In genomic region chr1:51508543-51508942, GRCm38 (mm10) we compare ENCODE assay signal across 15 mouse cellular contexts. TPM values are rescaled to one million over a fixed set of nuclear protein-coding genes. Genes with fewer than 3 reads are reported as not detected.
DNase-seq lines count a peak whose midpoint lies in the region; ATAC-seq and TF ChIP-seq lines count a peak whose summit lies in the region.
"Had no signal": no experiment of that assay in that cellular context is flagged by ENCODE, and none has a peak within 500 bp of the region (broad histone marks: within the 10 kb centered on the region; RNA-seq: fewer than 3 reads in every experiment).

No protein-coding gene starts in this region.

- H3K4me1 ChIP-seq in heart, embryonic 12.5 days (replicated peaks) = peaks cover 25% of the 10 kb centered on the region
- H3K4me1 ChIP-seq in liver, adult 2 months (ENCODE audit: control insufficient read depth, insufficient read depth, low read length) = peaks cover 27% of the 10 kb centered on the region
- no peaks in the 10 kb centered on the region for H3K4me1 ChIP-seq in hindbrain, embryonic 13.5 days (replicated peaks)
- no peaks in the 10 kb centered on the region for H3K4me1 ChIP-seq in hindbrain, postnatal 0 days (ENCODE audit: insufficient read depth, low read length)
- H3K4me1 ChIP-seq: neural tube, embryonic 15.5 days had no signal

- H3K9me3 ChIP-seq in heart, embryonic 12.5 days (replicated peaks) = no peaks in the 10 kb centered on the region
- no peaks in the 10 kb centered on the region for H3K9me3 ChIP-seq in hindbrain, embryonic 13.5 days
- H3K9me3 ChIP-seq in hindbrain, postnatal 0 days (ENCODE audit: low read length) = no peaks in the 10 kb centered on the region
- H3K9me3 ChIP-seq: limb, embryonic 13.5 days; neural tube, embryonic 15.5 days had no signal

- no peaks in the 10 kb centered on the region for H3K27me3 ChIP-seq in heart, embryonic 12.5 days (replicated peaks)
- no peaks in the 10 kb centered on the region for H3K27me3 ChIP-seq in liver, adult 2 months (ENCODE audit: control insufficient read depth, insufficient read depth, low read length)
- no peaks in the 10 kb centered on the region for H3K27me3 ChIP-seq in myocyte (ENCODE audit: control insufficient read depth, insufficient read depth, insufficient read length)
- no peaks in the 10 kb centered on the region for H3K27me3 ChIP-seq in hindbrain, embryonic 13.5 days
- H3K27me3 ChIP-seq in hindbrain, postnatal 0 days (ENCODE audit: insufficient read depth, low read length) = no peaks in the 10 kb centered on the region
- H3K27me3 ChIP-seq: limb, embryonic 13.5 days; neural tube, embryonic 15.5 days had no signal

- H3K79me2 ChIP-seq in liver, adult 2 months (ENCODE audit: control insufficient read depth, insufficient read depth, low read length) = no peaks in the 10 kb centered on the region
- no peaks in the 10 kb centered on the region for H3K79me2 ChIP-seq in myocyte (ENCODE audit: control insufficient read depth, insufficient read depth)

- peak overlapping the region; percentile 32 for H3K4me2 ChIP-seq in heart, embryonic 12.5 days
- H3K4me2 ChIP-seq in myocyte (ENCODE audit: low read depth) = peak overlapping the region; percentile 50
- no peak overlapping the region for H3K4me2 ChIP-seq in hindbrain, embryonic 13.5 days
- no peak overlapping the region for H3K4me2 ChIP-seq in hindbrain, postnatal 0 days (ENCODE audit: low read depth, low read length)
- H3K4me2 ChIP-seq: limb, embryonic 13.5 days; neural tube, embryonic 15.5 days had no signal

- no peak overlapping the region for H3K4me3 ChIP-seq in heart, embryonic 12.5 days
- H3K4me3 ChIP-seq in liver, adult 2 months (ENCODE audit: insufficient read depth, low read depth, low read length) = no peak overlapping the region; the same call in 1 of the 2 replicates
- no peak overlapping the region for H3K4me3 ChIP-seq in myocyte
- no peak overlapping the region for H3K4me3 ChIP-seq in hindbrain, embryonic 13.5 days
- H3K4me3 ChIP-seq in hindbrain, postnatal 0 days (ENCODE audit: low read length) = no peak overlapping the region
- H3K4me3 ChIP-seq: layer of hippocampus, adult 2 months; left cerebral cortex, adult 2 months; limb, embryonic 13.5 days; neural tube, embryonic 15.5 days had no signal

- TF ChIP-seq POLR2A in liver, adult 2 months (IDR thresholded peaks at IDR 0.05; ENCODE audit: extremely low read depth, insufficient read depth, low read length) = no peak
- no peak for TF ChIP-seq POLR2A in myocyte (IDR thresholded peaks at IDR 0.05; ENCODE audit: insufficient read length, low read depth)

- no peak overlapping the region for H3ac ChIP-seq in myocyte (ENCODE audit: control insufficient read depth, insufficient read length)

- 55% methylated on average over 3 of the region's 3 CpGs for WGBS in heart, embryonic 12.5 days
- 28% methylated on average over 3 of the region's 3 CpGs for WGBS in liver, adult 2 months
- 55% methylated on average over 3 of the region's 3 CpGs for WGBS in hindbrain, embryonic 13.5 days
- WGBS in hindbrain, postnatal 0 days = 73% methylated on average over 3 of the region's 3 CpGs

- no peaks in the 10 kb centered on the region for H3K36me3 ChIP-seq in heart, embryonic 12.5 days
- H3K36me3 ChIP-seq in liver, adult 2 months (ENCODE audit: control insufficient read depth, insufficient read depth, low read length) = no peaks in the 10 kb centered on the region
- no peaks in the 10 kb centered on the region for H3K36me3 ChIP-seq in myocyte (ENCODE audit: control insufficient read depth, insufficient read depth)
- H3K36me3 ChIP-seq in hindbrain, embryonic 13.5 days = no peaks in the 10 kb centered on the region
- no peaks in the 10 kb centered on the region for H3K36me3 ChIP-seq in hindbrain, postnatal 0 days (ENCODE audit: insufficient read depth, low read length)
- H3K36me3 ChIP-seq: limb, embryonic 13.5 days; neural tube, embryonic 15.5 days had no signal

- ATAC-seq in heart, embryonic 12.5 days (ENCODE audit: insufficient number of reproducible peaks, low FRiP score) = no peak
- ATAC-seq in hindbrain, embryonic 13.5 days (ENCODE audit: low FRiP score) = no peak
- ATAC-seq in hindbrain, postnatal 0 days = no peak

- peak overlapping the region; percentile 78 for H3K27ac ChIP-seq in heart, embryonic 12.5 days (ENCODE audit: poor library complexity, severe bottlenecking)
- peak overlapping the region; percentile 58 for H3K27ac ChIP-seq in liver, adult 2 months (replicated peaks; ENCODE audit: insufficient read depth, low read depth, low read length)
- H3K27ac ChIP-seq in hindbrain, embryonic 13.5 days = no peak overlapping the region
- H3K27ac ChIP-seq in hindbrain, postnatal 0 days = no peak overlapping the region
- H3K27ac ChIP-seq: layer of hippocampus, adult 2 months; left cerebral cortex, adult 2 months; limb, embryonic 13.5 days; neural tube, embryonic 15.5 days had no signal

- DNase-seq in heart, adult 8-10 months (ENCODE audit: low spot score) = no peak
- peak; percentile 47 for DNase-seq in liver, adult 2 months (ENCODE audit: extremely low read depth, low read depth, low spot score)
- DNase-seq in liver (no peak), ES-CJ7 (ENCODE audit: low read depth, low spot score) (peak; percentile 17)
- DNase-seq in hindbrain, postnatal 0 days (ENCODE audit: low spot score) = no peak
- DNase-seq: cerebellum, adult 11 months; cerebellum, postnatal 36 days; gastrocnemius, postnatal 36 days had no signal

- TF ChIP-seq CTCF in liver, adult 2 months (IDR thresholded peaks at IDR 0.05; ENCODE audit: low read depth, low read length) = no peak
- TF ChIP-seq CTCF in hindbrain, postnatal 0 days (IDR thresholded peaks at IDR 0.05; ENCODE audit: low read depth) = no peak

- H3K9ac ChIP-seq in heart, embryonic 12.5 days = no peak overlapping the region
- H3K9ac ChIP-seq in liver, adult 2 months (ENCODE audit: low read depth, low read length) = 0 out of 2 replicates have a peak overlapping the region, but pooled peaks have one; percentile 15
- H3K9ac ChIP-seq in hindbrain, embryonic 13.5 days = no peak overlapping the region
- no peak overlapping the region for H3K9ac ChIP-seq in hindbrain, postnatal 0 days (replicated peaks; ENCODE audit: low read length)
- H3K9ac ChIP-seq: limb, embryonic 13.5 days; neural tube, embryonic 15.5 days had no signal

TF ChIP-seq in myocyte, 11 proteins besides CTCF, POLR2A, EP300 and RAD21:
- TF ChIP-seq MAX (IDR thresholded peaks at IDR 0.05; ENCODE audit: low read depth) (no peak), CEBPB (IDR thresholded peaks at IDR 0.05; ENCODE audit: insufficient read depth, poor library complexity, severe bottlenecking) (no peak), MYOD1 (IDR thresholded peaks at IDR 0.05; ENCODE audit: control insufficient read depth in 1 of 3, insufficient read length in 2 of 3, low read depth in 2 of 3) (no peak), E2F4 (IDR thresholded peaks at IDR 0.05; ENCODE audit: insufficient read depth) (no peak), REST (IDR thresholded peaks at IDR 0.05; ENCODE audit: insufficient read depth, insufficient read length) (no peak), POLR2AphosphoS2 (IDR thresholded peaks at IDR 0.05; ENCODE audit: insufficient read length, low read depth) (no peak), TCF3 (IDR thresholded peaks at IDR 0.05; ENCODE audit: insufficient read length, low read depth) (no peak), TCF12 (IDR thresholded peaks at IDR 0.05; ENCODE audit: insufficient read depth, poor library complexity, severe bottlenecking) (no peak), MYOG (IDR thresholded peaks at IDR 0.05; ENCODE audit: control insufficient read depth in 1 of 3, insufficient read depth in 1 of 3, insufficient read length in 2 of 3, low read depth in 2 of 3) (no peak), USF1 (IDR thresholded peaks at IDR 0.05; ENCODE audit: low read depth) (no peak), SRF (IDR thresholded peaks at IDR 0.05; ENCODE audit: control insufficient read depth, insufficient read length, low read depth) (no peak)

RNA-seq across cellular contexts. Expression of gene Nabp1, which starts 30.3 kb away (rescaled TPM):
- polyA plus RNA-seq in heart, embryonic 12.5 days (2016; fragmentation: Nextera tagmentation; extraction: Ambion mirVana) = 17.6 and 17.7 TPM in 2 replicates
- total RNA-seq in heart, adult 8-10 months (2022) = 10 to 100 TPM; 32.4 to 66.3 (median 47.5) TPM
- total RNA-seq in liver, adult 2 months (2014; rRNA removed) = 17.1 and 25.5 TPM in 2 replicates
- polyA plus RNA-seq in liver, adult 2 months (2012; rRNA removed) = 5.0 and 5.7 TPM in 2 replicates
- 21.2 TPM for polyA plus RNA-seq in myocyte (2012; fragmentation: generic; extraction: Trizol)
- 7.5 and 7.8 TPM in 2 replicates for polyA plus RNA-seq in hindbrain, embryonic 13.5 days (2015; fragmentation: Nextera tagmentation; extraction: Ambion mirVana)
- 3.3 and 4.1 TPM in 2 replicates for total RNA-seq in hindbrain, postnatal 0 days (2014; rRNA removed)
- polyA plus RNA-seq in hindbrain, postnatal 0 days (2015; fragmentation: Nextera tagmentation; extraction: Ambion mirVana) = 3.1 and 4.1 TPM in 2 replicates

Comparison
In these comparisons a context has a peak if more than half of its experiments do, and no peak if none do; other contexts are left out.
1. DNase-seq: peak in liver, adult 2 months (single experiment) and ES-CJ7 (single experiment); none in heart, adult 8-10 months (single experiment), liver (single experiment) and hindbrain, postnatal 0 days (single experiment).
2. H3K27ac ChIP-seq: peak in heart, embryonic 12.5 days (single experiment) and liver, adult 2 months (single experiment); none in hindbrain, embryonic 13.5 days (single experiment) and hindbrain, postnatal 0 days (single experiment).
3. H3K4me2 ChIP-seq: peak in heart, embryonic 12.5 days (single experiment) and myocyte (single experiment); none in hindbrain, embryonic 13.5 days (single experiment) and hindbrain, postnatal 0 days (single experiment).